Mouse (Mus musculus): Measurements from ENCODE around the gene Mrps2. TPM values are rescaled to one million over a fixed set of nuclear protein-coding genes. Genes with fewer than 3 reads are reported as not detected.

Mrps2 gene
- polyA plus RNA-seq, 1 experiment from 2014 or later: 50.9 TPM

DNA sequence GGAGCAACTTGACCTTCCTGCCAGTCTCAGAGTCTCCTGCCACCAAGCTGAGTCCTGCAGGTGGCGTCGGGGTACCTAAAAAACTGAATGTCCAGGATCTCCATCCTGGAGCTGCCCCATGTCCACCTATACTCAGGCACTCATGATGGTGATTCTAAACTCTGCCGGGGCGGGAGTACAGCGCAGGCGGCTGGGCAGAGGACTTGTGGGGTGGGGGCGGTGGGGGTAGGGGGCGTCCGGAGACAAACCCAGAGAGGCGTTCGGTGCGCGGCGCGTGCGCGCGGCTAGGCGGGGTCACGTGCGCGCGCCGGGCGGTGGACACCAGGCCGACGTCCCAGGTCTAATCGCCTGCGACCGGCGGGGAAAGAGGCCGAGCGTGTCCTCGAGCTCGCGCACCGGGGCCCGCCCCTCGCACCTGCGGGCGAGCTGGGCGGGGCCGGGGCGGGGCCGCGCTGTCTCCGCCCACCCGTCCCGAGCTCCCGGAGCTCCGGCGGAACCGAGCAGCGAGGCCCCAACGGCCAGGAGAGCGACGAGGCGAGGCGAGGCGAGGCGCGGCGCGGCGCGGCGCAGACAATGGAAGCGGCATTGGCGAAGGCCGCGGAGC, 45.0 kb downstream of the Mrps2 start, which contains the start of gene Ralgds:
TSS of gene Ralgds (plus strand) at position 328 of the 604 bp plus-strand sequence.
- peak within 1 kb of the TSS; percentile 86 for H3K9ac ChIP-seq (replicated peaks; ENCODE audit: low read depth, low read length)
- no peaks in the 10 kb centered on the region for H3K9me3 ChIP-seq (ENCODE audit: control insufficient read depth, low read length)
- peak within 1 kb of the TSS; percentile 67 for H3K4me3 ChIP-seq (replicated peaks; ENCODE audit: low read length)
- WGBS: under 1% methylated on average over 63 of the region's 71 CpGs
- peak within 1 kb of the TSS; percentile 89 for H3K4me2 ChIP-seq (ENCODE audit: low read length)
- H3K27me3 ChIP-seq (replicated peaks; ENCODE audit: control insufficient read depth, insufficient read depth, low read length): 0 out of 2 replicates have a peak, but pooled peaks cover 2% of the 10 kb centered on the region
- H3K4me1 ChIP-seq (replicated peaks; ENCODE audit: control insufficient read depth, insufficient read depth, low read length): peaks cover 41% of the 10 kb centered on the region
- peak within 1 kb of the TSS; percentile 84 for H3K27ac ChIP-seq (ENCODE audit: low read length)
- peak; percentile 65 for ATAC-seq
- no peaks in the 10 kb centered on the region for H3K36me3 ChIP-seq (ENCODE audit: control insufficient read depth, insufficient read depth)

DNA sequence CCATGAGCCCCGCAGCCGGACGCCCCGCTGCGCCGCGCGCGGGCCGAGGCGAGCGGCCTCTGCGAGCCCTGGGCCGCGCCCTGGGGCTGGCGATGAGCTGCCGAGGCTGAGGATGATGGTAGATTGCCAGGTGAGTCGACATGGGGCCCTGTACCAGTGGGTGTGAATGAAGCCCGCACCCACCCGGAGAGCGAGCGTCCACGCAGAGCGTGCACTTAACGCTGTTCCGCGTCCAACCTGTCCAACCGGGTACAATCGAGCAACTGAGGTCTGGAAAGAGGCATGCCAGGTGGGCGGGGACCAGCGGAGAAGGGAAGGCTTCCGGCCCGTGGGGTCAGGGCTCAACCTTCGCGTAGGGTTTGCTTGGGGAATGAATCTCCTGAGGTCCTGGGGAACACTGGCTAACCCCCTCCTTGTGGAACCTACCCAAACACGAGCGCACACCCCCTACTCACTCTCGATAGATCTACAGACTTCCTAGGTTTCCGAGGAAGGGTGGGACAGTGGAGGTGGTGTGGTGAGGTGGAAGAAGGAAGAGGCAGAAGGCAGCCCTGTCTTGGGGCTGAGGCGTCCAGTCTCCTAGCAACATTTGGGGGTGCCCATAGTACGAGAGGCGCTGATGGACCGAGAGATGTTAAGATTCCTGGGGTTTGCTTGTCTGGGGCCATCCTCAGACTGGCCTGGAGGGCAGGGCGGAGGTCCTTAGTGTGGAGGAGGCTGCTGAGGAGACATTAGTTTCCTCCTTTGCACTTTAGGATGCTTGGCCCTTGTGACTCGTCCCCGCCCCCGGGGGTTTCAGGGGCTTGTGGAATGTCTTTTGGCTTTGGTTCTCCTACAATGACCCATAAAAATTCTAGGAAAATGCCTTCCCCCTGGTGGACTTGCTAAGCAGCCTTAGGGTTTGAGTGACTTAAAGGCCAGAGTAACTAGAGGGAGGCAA, 45.8 kb downstream of the Mrps2 start:
- no peaks in the 10 kb centered on the region for H3K9me3 ChIP-seq (ENCODE audit: control insufficient read depth, low read length)
- peak overlapping the region; percentile 84 for H3K27ac ChIP-seq (ENCODE audit: low read length)
- peaks cover 49% of the 10 kb centered on the region for H3K4me1 ChIP-seq (replicated peaks; ENCODE audit: control insufficient read depth, insufficient read depth, low read length)
- 4% methylated on average over 47 of the region's 47 CpGs for WGBS
- ATAC-seq: peak; percentile 39
- peak overlapping the region; percentile 67 for H3K4me3 ChIP-seq (replicated peaks; ENCODE audit: low read length)
- H3K27me3 ChIP-seq (replicated peaks; ENCODE audit: control insufficient read depth, insufficient read depth, low read length): 0 out of 2 replicates have a peak, but pooled peaks cover 2% of the 10 kb centered on the region
- H3K4me2 ChIP-seq (ENCODE audit: low read length): peak overlapping the region; percentile 89
- H3K36me3 ChIP-seq (ENCODE audit: control insufficient read depth, insufficient read depth): no peaks in the 10 kb centered on the region
- H3K9ac ChIP-seq (replicated peaks; ENCODE audit: low read depth, low read length): peak overlapping the region; percentile 86

DNA sequence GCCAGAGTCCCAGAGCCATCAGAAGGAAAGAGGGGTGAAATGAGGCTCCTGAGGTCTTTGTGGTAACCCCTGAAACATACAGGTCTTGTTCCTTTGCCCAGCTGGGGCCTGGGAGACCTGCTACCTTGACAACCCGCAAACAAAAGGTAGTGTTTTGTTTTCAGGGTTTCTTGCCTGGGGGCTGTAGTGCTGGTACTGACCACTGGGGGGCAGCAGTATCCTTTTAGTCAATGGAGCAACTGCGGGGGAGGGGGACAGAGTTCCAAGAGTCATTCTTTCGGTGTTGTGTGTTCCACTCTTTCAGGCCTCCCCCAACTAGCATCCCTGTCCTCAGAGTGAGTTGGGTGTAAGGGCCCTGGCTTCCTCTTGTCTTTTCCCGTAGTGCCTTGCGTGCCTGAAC, 46.6 kb downstream of the Mrps2 start:
- Histone ChIP-seq H3K9me3 (ENCODE audit: control insufficient read depth, low read length) (no peaks in the 10 kb centered on the region), H3K9ac (replicated peaks; ENCODE audit: low read depth, low read length) (peak overlapping the region; percentile 86), H3K4me1 (replicated peaks; ENCODE audit: control insufficient read depth, insufficient read depth, low read length) (peaks cover 53% of the 10 kb centered on the region), H3K27ac (ENCODE audit: low read length) (peak overlapping the region; percentile 84), H3K4me2 (ENCODE audit: low read length) (peak overlapping the region; percentile 89), H3K36me3 (ENCODE audit: control insufficient read depth, insufficient read depth) (no peaks in the 10 kb centered on the region), H3K27me3 (replicated peaks; ENCODE audit: control insufficient read depth, insufficient read depth, low read length) (0 out of 2 replicates have a peak, but pooled peaks cover 2% of the 10 kb centered on the region), H3K4me3 (replicated peaks; ENCODE audit: low read length) (peak overlapping the region; percentile 67)
- 11% methylated on average over 5 of the region's 5 CpGs for WGBS
- ATAC-seq: no peak

DNA sequence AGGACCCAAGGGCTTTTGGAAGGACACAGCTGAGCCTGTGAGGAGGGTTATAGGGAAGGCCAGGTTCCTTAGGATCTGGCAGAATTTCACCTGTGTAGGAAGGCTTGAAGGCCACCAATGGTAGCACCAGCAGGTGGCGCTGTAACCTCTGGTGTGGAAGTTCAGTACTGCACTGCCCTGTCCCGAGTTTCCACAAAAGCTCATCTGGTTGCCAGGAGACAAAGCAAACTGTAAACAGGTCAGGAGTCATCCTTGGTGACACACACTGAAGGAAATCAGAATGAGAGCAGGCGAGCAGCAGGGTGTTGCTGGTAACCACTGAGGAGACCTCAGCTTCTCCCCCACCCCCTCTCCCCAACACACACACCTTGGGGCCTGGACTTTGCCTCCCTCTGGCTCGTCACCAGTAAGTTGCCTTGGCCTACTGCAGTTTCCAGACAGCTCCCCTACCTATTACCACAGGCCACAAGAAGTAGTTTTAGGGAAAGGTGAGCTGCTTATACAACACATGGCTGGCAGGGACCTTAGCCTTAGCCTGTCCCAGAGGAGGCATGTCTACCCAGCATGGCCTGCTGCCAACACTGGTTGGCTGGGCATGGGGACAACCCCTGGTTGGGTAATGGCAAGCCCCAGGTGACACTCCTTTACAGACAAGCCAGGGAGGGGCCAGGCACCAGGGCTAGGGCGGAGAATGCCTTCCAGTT, 49.5 kb downstream of the Mrps2 start:
- H3K4me1 ChIP-seq (replicated peaks; ENCODE audit: control insufficient read depth, insufficient read depth, low read length): peaks cover 70% of the 10 kb centered on the region
- no peaks in the 10 kb centered on the region for H3K27me3 ChIP-seq (replicated peaks; ENCODE audit: control insufficient read depth, insufficient read depth, low read length)
- H3K9ac ChIP-seq (replicated peaks; ENCODE audit: low read depth, low read length): no peak overlapping the region
- no peaks in the 10 kb centered on the region for H3K36me3 ChIP-seq (ENCODE audit: control insufficient read depth, insufficient read depth)
- ATAC-seq: no peak
- H3K4me2 ChIP-seq (ENCODE audit: low read length): peak overlapping the region; percentile 24; the same call in 1 of the 2 replicates
- 45% methylated on average over 5 of the region's 5 CpGs for WGBS
- no peaks in the 10 kb centered on the region for H3K9me3 ChIP-seq (ENCODE audit: control insufficient read depth, low read length)
- peak overlapping the region; percentile 66 for H3K27ac ChIP-seq (ENCODE audit: low read length)
- H3K4me3 ChIP-seq (replicated peaks; ENCODE audit: low read length): no peak overlapping the region

DNA sequence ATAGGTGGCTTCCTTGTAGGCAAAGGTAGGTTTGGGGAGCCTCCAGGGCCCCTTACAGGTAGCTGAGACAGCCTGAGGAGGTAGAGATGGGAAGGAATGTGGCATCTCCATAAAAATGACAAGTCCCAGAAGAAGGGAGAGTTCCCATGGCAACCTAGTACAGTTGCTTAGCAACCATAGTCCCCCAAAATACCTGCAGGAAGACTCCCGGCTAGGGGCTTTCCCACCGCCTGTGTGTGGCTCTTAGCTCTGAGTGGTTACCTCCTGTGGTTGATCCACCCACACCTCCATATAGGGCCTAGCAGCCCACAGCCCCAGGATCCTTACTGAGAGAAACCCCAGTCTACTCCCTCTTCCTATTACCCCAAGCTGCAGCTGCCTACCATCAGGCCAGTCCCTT, 50.4 kb downstream of the Mrps2 start:
- Histone ChIP-seq H3K9me3 (ENCODE audit: control insufficient read depth, low read length) (no peaks in the 10 kb centered on the region), H3K27me3 (replicated peaks; ENCODE audit: control insufficient read depth, insufficient read depth, low read length) (no peaks in the 10 kb centered on the region), H3K4me3 (replicated peaks; ENCODE audit: low read length) (no peak overlapping the region), H3K4me2 (ENCODE audit: low read length) (peak overlapping the region; percentile 26), H3K4me1 (replicated peaks; ENCODE audit: control insufficient read depth, insufficient read depth, low read length) (peaks cover 70% of the 10 kb centered on the region), H3K36me3 (ENCODE audit: control insufficient read depth, insufficient read depth) (no peaks in the 10 kb centered on the region), H3K27ac (ENCODE audit: low read length) (peak overlapping the region; percentile 66), H3K9ac (replicated peaks; ENCODE audit: low read depth, low read length) (no peak overlapping the region)
- ATAC-seq: peak; percentile 41
- 23% methylated on average over 2 of the region's 2 CpGs for WGBS

DNA sequence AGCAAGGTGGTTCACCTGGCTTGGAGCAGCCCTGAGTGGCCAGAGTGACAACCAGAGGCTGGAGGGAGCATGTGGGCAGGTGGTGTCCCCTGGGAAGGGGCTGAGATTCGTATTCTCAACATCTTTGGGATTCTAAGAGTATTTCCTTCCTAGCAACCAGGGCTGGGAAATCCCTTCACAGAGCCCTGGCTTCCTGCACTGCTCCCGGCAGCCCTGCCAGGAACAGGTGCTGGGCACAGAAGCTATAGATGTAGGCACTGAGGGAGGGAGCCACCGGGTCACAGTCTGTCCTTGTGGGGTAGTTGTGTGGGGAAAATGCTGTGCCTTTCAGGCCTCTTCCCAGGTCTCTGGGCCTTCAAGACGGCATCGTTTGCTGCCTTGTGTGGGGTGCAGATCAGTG, 52.7 kb downstream of the Mrps2 start:
- Histone ChIP-seq H3K36me3 (ENCODE audit: control insufficient read depth, insufficient read depth) (no peaks in the 10 kb centered on the region), H3K27ac (ENCODE audit: low read length) (no peak overlapping the region), H3K9ac (replicated peaks; ENCODE audit: low read depth, low read length) (no peak overlapping the region), H3K4me1 (replicated peaks; ENCODE audit: control insufficient read depth, insufficient read depth, low read length) (peaks cover 75% of the 10 kb centered on the region), H3K27me3 (replicated peaks; ENCODE audit: control insufficient read depth, insufficient read depth, low read length) (no peaks in the 10 kb centered on the region), H3K4me2 (ENCODE audit: low read length) (no peak overlapping the region), H3K4me3 (replicated peaks; ENCODE audit: low read length) (no peak overlapping the region), H3K9me3 (ENCODE audit: control insufficient read depth, low read length) (no peaks in the 10 kb centered on the region)
- 59% methylated on average over 5 of the region's 5 CpGs for WGBS
- ATAC-seq: no peak

Other genes starting within 250 kb of the Mrps2 start
- gene Ppp1r26, start 21.3 kb upstream of the Mrps2 start, polyA plus RNA-seq (2015; fragmentation: Nextera tagmentation; extraction: Ambion mirVana): 8.9 and 11.5 TPM in 2 replicates
- 1.0 and 1.2 TPM in 2 replicates for gene 1700007K13Rik, start 1.7 kb upstream of the Mrps2 start, polyA plus RNA-seq (2015; fragmentation: Nextera tagmentation; extraction: Ambion mirVana)
- gene Gbgt1, start 28.8 kb downstream of the Mrps2 start, polyA plus RNA-seq (2015; fragmentation: Nextera tagmentation; extraction: Ambion mirVana): 0.51 and 1.2 TPM in 2 replicates
- gene Gm10134, start 38.0 kb downstream of the Mrps2 start, polyA plus RNA-seq (2015; fragmentation: Nextera tagmentation; extraction: Ambion mirVana): 1.8 and 2.4 TPM in 2 replicates
- 83.5 and 83.7 TPM in 2 replicates for gene Ralgds, start 45.1 kb downstream of the Mrps2 start, polyA plus RNA-seq (2015; fragmentation: Nextera tagmentation; extraction: Ambion mirVana)
- not detected in 2 replicates for gene Cel, start 95.3 kb downstream of the Mrps2 start, polyA plus RNA-seq (2015; fragmentation: Nextera tagmentation; extraction: Ambion mirVana)
- gene Gtf3c5, start 115.7 kb downstream of the Mrps2 start, polyA plus RNA-seq (2015; fragmentation: Nextera tagmentation; extraction: Ambion mirVana): 40.5 and 43.3 TPM in 2 replicates
- not detected in 2 replicates for gene Gfi1b, start 153.9 kb downstream of the Mrps2 start, polyA plus RNA-seq (2015; fragmentation: Nextera tagmentation; extraction: Ambion mirVana)
- gene Tsc1, start 173.2 kb downstream of the Mrps2 start, polyA plus RNA-seq (2015; fragmentation: Nextera tagmentation; extraction: Ambion mirVana): 32.7 and 42.7 TPM in 2 replicates
- gene Spaca9, start 231.7 kb downstream of the Mrps2 start, polyA plus RNA-seq (2015; fragmentation: Nextera tagmentation; extraction: Ambion mirVana): 1.4 and 2.1 TPM in 2 replicates
- 1.0 and 1.5 TPM in 2 replicates for gene Ak8, start 232.1 kb downstream of the Mrps2 start, polyA plus RNA-seq (2015; fragmentation: Nextera tagmentation; extraction: Ambion mirVana)